Mouse (Mus musculus) hindbrain, embryonic 15.5 days (tissue): ENCODE data around the gene Kremen1. TPM values are rescaled to one million over a fixed set of nuclear protein-coding genes. Genes with fewer than 3 reads are reported as not detected.

ENCODE experiments used
- ATAC-seq: fragments of 200-750 bp; cut with Nextera tagmentation; 2 replicates; pipeline ENCODE4 v1.8.0; 2017; ENCODE audit warnings: low read depth, moderate number of reproducible peaks, moderate TSS enrichment; ENCODE audit not compliant: low FRiP score
- H3K27ac ChIP-seq: fragments of 300-500 bp; sonication (generic); replicated peaks from 2 replicates; pipeline ENCODE4 v1.5.1; 2015; ENCODE audit warnings: mild to moderate bottlenecking, inconsistent platforms
- H3K27me3 ChIP-seq: fragments of 300-500 bp; sonication (generic); 2 replicates; pipeline ENCODE4 v1.6.1; 2015; ENCODE audit warnings: control low read depth, inconsistent platforms
- H3K36me3 ChIP-seq: fragments of 300-500 bp; sonication (generic); 2 replicates; pipeline ENCODE4 v1.6.1; 2015; ENCODE audit warnings: control low read depth, inconsistent platforms
- H3K4me1 ChIP-seq: fragments of 300-500 bp; sonication (generic); replicated peaks from 2 replicates; pipeline ENCODE4 v1.6.1; 2015; ENCODE audit warnings: control low read depth, inconsistent platforms
- H3K4me2 ChIP-seq: fragments of 300-500 bp; sonication (generic); 2 replicates; pipeline ENCODE4 v1.6.1; 2015; ENCODE audit warnings: moderate library complexity, mild to moderate bottlenecking, inconsistent platforms
- H3K4me3 ChIP-seq: fragments of 300-500 bp; sonication (generic); 2 replicates; pipeline ENCODE4 v1.5.1; 2015; ENCODE audit warnings: mild to moderate bottlenecking, inconsistent platforms
- H3K9ac ChIP-seq: fragments of 300-500 bp; sonication (generic); 2 replicates; pipeline ENCODE4 v1.6.1; 2015; ENCODE audit warnings: inconsistent platforms
- H3K9me3 ChIP-seq: fragments of 300-500 bp; sonication (generic); 2 replicates; pipeline ENCODE4 v1.6.1; 2016; ENCODE audit warnings: control low read depth, inconsistent platforms
- WGBS: fragments of 180-500 bp; shearing (Covaris S2); methylation state at CpG from one replicate; pipeline ENCODE4 v1.1.7; 2015; 5-methylcytosine and 5-hydroxymethylcytosine counted together
- polyA plus RNA-seq: library from polyadenylated mRNA; unstranded; fragments of >200 nt; fragmentation: Nextera tagmentation; extraction: Ambion mirVana; gene quantifications from 2 replicates; pipeline ENCODE4 v1.2.1, GENCODE M21; 2015

Gene Kremen1
- polyA plus RNA-seq, 1 experiment from 2014 or later: 5.6 TPM

DNA sequence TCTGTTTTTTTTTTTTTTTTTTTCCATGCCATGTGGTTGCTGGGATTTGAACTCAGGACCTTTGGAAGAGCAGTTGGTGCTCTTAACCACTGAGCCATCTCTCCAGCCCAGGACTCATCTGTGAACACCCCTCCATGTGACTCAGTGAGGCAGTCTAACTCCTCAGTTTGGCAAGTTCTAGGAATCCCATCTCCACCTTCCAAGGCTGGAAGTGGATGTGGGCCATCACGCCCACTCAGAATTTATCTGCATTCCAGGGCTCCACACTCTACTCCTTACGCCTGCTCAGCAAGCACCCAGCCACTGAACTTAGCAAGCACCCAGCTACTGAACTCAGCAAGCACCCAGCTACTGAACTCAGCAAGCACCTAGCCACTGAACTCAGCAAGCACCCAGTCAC is 61.5 kb downstream of the Kremen1 start:
- ATAC-seq: no peak
- H3K36me3 ChIP-seq: no peaks in the 10 kb centered on the region
- H3K27ac ChIP-seq: no peak overlapping the region
- H3K27me3 ChIP-seq: no peaks in the 10 kb centered on the region
- H3K9me3 ChIP-seq: no peaks in the 10 kb centered on the region
- WGBS: 93% methylated on average over 2 of the region's 2 CpGs
- no peak overlapping the region for H3K4me3 ChIP-seq
- no peak overlapping the region for H3K4me2 ChIP-seq
- no peak overlapping the region for H3K9ac ChIP-seq
- no peaks in the 10 kb centered on the region for H3K4me1 ChIP-seq

DNA sequence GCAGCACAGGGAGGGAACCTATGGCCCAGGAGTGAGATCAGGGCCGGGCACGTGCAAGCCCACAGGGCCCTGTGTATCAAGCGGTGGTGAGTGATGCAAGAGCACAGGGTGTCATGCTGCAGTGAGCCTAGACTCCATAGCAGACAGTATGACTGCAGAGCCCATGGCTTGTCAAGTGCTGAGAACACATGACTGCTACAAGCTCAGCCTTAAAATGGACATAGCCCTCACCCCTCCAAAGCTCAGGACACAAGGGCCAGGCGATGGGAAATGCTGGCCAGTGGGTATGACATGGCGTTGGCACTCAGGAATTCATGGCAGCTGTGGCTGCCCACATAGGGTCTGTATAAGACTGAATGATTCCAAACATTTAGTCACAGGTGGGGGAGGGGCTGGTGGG is 64.3 kb downstream of the Kremen1 start:
- Histone ChIP-seq H3K27ac (no peak overlapping the region), H3K9me3 (no peaks in the 10 kb centered on the region), H3K36me3 (no peaks in the 10 kb centered on the region), H3K27me3 (no peaks in the 10 kb centered on the region), H3K4me3 (no peak overlapping the region), H3K4me1 (no peaks in the 10 kb centered on the region), H3K9ac (no peak overlapping the region), H3K4me2 (no peak overlapping the region)
- no peak for ATAC-seq
- WGBS: 82% methylated on average over 5 of the region's 5 CpGs

DNA sequence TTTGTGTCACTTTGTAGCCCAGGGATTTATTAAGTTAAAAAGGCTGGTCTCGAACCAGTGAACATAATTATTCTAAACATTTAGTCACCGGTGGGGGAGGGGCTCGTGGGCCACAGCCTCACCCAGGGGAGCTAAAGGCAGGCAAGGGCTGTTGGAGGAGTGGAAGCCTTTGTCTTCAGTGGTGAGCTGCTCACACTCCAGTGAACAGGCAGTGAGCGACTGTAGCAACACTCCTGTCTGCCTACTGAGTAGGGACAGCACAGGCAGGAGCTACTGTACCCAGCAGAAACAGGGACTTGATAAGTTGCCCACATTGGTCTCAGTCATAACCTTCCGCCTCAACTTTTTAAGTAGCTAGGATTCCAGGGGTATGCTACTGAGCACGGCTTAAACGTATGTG is 64.8 kb downstream of the Kremen1 start:
- 63% methylated on average over 7 of the region's 7 CpGs for WGBS

DNA sequence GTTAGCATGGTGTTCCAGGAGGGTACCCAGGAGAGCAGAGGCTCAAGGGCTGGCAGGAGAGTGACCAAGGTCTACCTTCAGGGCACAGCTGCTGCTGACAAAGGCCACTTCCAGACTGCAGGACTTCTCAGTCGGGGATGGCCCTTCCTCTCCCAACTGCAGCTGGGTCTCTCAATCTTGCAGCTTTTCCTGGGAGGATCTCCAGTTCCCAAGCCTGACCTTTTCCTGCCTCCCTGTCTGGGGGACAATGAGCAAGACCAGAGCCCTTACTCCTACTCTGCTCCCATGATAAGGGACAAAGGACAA is 67.8 kb downstream of the Kremen1 start:
- Histone ChIP-seq H3K4me1 (0 out of 2 replicates have a peak, but pooled peaks cover 3% of the 10 kb centered on the region), H3K27me3 (no peaks in the 10 kb centered on the region), H3K36me3 (no peaks in the 10 kb centered on the region), H3K9ac (no peak overlapping the region), H3K4me2 (no peak overlapping the region), H3K27ac (no peak overlapping the region), H3K4me3 (no peak overlapping the region), H3K9me3 (no peaks in the 10 kb centered on the region)
- 50% methylated on average over 1 of the region's 1 CpGs for WGBS
- ATAC-seq: no peak

More for the DNA sequence above, 64.8 kb downstream of the Kremen1 start:
- Histone ChIP-seq H3K4me3 (no peak overlapping the region), H3K27ac (no peak overlapping the region), H3K9ac (no peak overlapping the region), H3K4me1 (no peaks in the 10 kb centered on the region), H3K27me3 (no peaks in the 10 kb centered on the region), H3K36me3 (no peaks in the 10 kb centered on the region), H3K9me3 (no peaks in the 10 kb centered on the region), H3K4me2 (no peak overlapping the region)
- ATAC-seq: no peak

DNA sequence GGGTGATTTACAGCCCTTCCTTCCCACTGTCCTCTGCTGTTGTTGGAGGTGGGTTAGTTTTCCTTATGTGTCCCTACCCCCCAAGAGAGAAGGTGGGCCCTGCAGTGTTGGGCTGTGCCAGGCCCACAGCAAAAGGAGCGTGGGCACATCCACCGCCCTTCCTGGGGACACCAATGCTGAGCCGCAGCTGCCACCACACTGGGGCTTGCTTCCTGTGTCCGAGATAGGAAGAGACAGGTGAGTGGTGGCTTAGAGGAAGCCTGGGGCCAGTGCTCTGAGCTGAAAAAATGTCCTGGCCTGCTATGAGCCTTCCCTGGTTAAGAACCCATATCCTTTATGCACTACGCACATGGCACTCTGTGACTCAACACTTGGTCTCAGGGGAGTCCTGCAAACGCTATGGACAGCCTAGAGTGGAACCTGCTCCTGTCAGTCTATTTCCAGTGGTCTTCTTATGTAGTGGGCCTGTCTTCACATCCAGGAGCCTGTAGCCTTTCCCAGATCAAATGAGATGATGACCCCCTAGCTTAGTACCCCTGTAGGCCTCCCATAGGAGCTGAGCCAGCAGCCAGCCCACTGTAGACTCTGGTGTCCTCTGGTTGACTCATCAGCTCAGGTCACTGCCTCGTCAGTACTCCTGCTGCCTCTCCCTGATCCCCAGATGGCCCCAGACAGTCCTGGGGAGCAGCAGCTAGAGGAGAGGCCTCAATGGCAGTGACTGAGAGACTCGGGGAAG is 68.3 kb downstream of the Kremen1 start:
- WGBS: 81% methylated on average over 8 of the region's 8 CpGs
- no peak overlapping the region for H3K27ac ChIP-seq
- H3K9me3 ChIP-seq: no peaks in the 10 kb centered on the region
- no peak for ATAC-seq
- no peak overlapping the region for H3K9ac ChIP-seq
- no peaks in the 10 kb centered on the region for H3K27me3 ChIP-seq
- H3K36me3 ChIP-seq: no peaks in the 10 kb centered on the region
- H3K4me1 ChIP-seq: 0 out of 2 replicates have a peak, but pooled peaks cover 3% of the 10 kb centered on the region
- H3K4me3 ChIP-seq: no peak overlapping the region
- H3K4me2 ChIP-seq: no peak overlapping the region

DNA sequence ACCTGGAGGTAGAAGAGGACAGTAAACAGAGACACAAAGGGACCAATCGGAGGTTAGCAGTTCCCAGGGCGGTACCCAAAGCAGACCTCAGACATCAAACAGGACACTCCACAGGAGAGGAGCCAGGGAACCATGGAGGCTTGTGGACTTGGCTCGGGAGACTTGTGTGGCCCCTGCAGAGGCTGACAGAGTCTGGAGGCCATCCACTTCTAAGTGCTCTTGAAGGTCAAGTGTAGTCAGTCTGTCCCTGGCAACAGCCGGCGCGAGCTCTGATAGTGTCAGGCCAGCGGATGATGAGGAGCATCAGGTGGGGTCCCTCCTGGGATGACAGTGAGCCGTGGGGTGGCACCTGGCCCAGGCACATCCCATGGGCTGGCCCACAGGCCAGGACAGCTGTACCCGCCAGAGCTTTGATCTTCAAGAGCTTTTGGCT is 69.3 kb downstream of the Kremen1 start:
- 58% methylated on average over 9 of the region's 9 CpGs for WGBS
- H3K9me3 ChIP-seq: no peaks in the 10 kb centered on the region
- H3K4me3 ChIP-seq: no peak overlapping the region
- H3K27me3 ChIP-seq: no peaks in the 10 kb centered on the region
- no peak overlapping the region for H3K4me2 ChIP-seq
- no peak overlapping the region for H3K9ac ChIP-seq
- no peaks in the 10 kb centered on the region for H3K36me3 ChIP-seq
- H3K27ac ChIP-seq: no peak overlapping the region
- H3K4me1 ChIP-seq: 0 out of 2 replicates have a peak, but pooled peaks cover 3% of the 10 kb centered on the region
- ATAC-seq: no peak

GRCm38 (mm10) chr11:5189239-5189933 is 72.0 kb downstream of the Kremen1 start:
- H3K4me3 ChIP-seq: no peak overlapping the region
- ATAC-seq: peak; percentile 68

GRCm38 (mm10) chr11:5188170-5188569 is 73.2 kb downstream of the Kremen1 start:
- Histone ChIP-seq H3K4me3 (no peak overlapping the region), H3K4me1 (peaks cover 12% of the 10 kb centered on the region), H3K9me3 (no peaks in the 10 kb centered on the region), H3K9ac (no peak overlapping the region), H3K4me2 (no peak overlapping the region), H3K36me3 (no peaks in the 10 kb centered on the region), H3K27ac (no peak overlapping the region), H3K27me3 (no peaks in the 10 kb centered on the region)
- WGBS: 92% methylated on average over 4 of the region's 4 CpGs
- ATAC-seq: no peak

More at GRCm38 (mm10) chr11:5189239-5189933, 72.0 kb downstream of the Kremen1 start:
- H3K4me2 ChIP-seq: no peak overlapping the region
- 48% methylated on average over 9 of the region's 9 CpGs for WGBS
- no peaks in the 10 kb centered on the region for H3K27me3 ChIP-seq
- no peak overlapping the region for H3K27ac ChIP-seq
- no peak overlapping the region for H3K9ac ChIP-seq
- H3K36me3 ChIP-seq: no peaks in the 10 kb centered on the region
- peaks cover 6% of the 10 kb centered on the region; the same call in 1 of the 2 replicates for H3K4me1 ChIP-seq
- no peaks in the 10 kb centered on the region for H3K9me3 ChIP-seq

GRCm38 (mm10) chr11:5184832-5185231 is 76.5 kb downstream of the Kremen1 start:
- Histone ChIP-seq H3K27me3 (no peaks in the 10 kb centered on the region), H3K4me3 (no peak overlapping the region), H3K27ac (no peak overlapping the region), H3K4me2 (no peak overlapping the region), H3K9ac (no peak overlapping the region), H3K9me3 (no peaks in the 10 kb centered on the region), H3K36me3 (no peaks in the 10 kb centered on the region), H3K4me1 (peaks cover 14% of the 10 kb centered on the region)
- no peak for ATAC-seq
- 81% methylated on average over 8 of the region's 9 CpGs for WGBS

- Histone ChIP-seq H3K36me3 (no peaks in the 10 kb centered on the region), H3K4me3 (no peak overlapping the region), H3K4me2 (no peak overlapping the region), H3K27ac (no peak overlapping the region), H3K9me3 (no peaks in the 10 kb centered on the region), H3K27me3 (no peaks in the 10 kb centered on the region), H3K9ac (no peak overlapping the region), H3K4me1 (peaks cover 17% of the 10 kb centered on the region)
- WGBS: 28% methylated on average over 9 of the region's 9 CpGs
- no peak for ATAC-seq
Observed at GRCm38 (mm10) chr11:5184250-5184649, 77.1 kb downstream of the Kremen1 start.

- no peaks in the 10 kb centered on the region for H3K36me3 ChIP-seq
- H3K4me2 ChIP-seq: no peak overlapping the region
- ATAC-seq: no peak
- 76% methylated on average over 4 of the region's 4 CpGs for WGBS
- H3K9me3 ChIP-seq: no peaks in the 10 kb centered on the region
- H3K27ac ChIP-seq: no peak overlapping the region
- no peak overlapping the region for H3K4me3 ChIP-seq
- H3K27me3 ChIP-seq: no peaks in the 10 kb centered on the region
- H3K9ac ChIP-seq: no peak overlapping the region
- peaks cover 21% of the 10 kb centered on the region for H3K4me1 ChIP-seq
Observed at GRCm38 (mm10) chr11:5182870-5183269, 78.5 kb downstream of the Kremen1 start.

DNA sequence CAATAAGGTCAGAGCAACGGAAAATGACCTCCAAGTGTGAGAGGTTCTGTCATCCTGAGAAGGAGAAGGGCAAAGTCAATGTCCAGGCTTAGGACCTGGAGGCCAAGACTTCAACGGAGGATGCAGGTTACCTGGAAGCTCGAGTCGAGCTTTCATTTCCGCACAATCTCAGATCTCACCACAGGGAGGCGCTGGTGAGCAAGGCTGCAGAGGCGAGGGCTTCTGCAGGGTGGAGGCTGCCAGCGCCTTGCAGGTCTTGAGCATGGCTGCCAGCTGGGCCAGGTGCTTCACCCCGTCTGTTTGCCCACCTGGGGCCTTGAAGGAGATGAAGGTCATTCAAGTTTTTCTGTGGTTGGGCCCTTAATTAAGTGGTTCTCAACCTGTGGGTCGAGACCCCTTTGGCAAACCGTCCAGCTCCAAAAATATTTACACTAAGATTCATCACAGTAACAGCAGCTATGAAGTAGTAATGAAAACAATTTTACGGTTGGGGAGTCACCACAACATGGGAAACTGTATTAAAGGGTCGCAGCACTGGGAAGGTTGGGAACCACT is 79.4 kb downstream of the Kremen1 start:
- Histone ChIP-seq H3K9me3 (no peaks in the 10 kb centered on the region), H3K36me3 (no peaks in the 10 kb centered on the region), H3K4me3 (no peak overlapping the region), H3K27me3 (no peaks in the 10 kb centered on the region), H3K4me1 (peaks cover 21% of the 10 kb centered on the region), H3K4me2 (no peak overlapping the region), H3K9ac (no peak overlapping the region), H3K27ac (no peak overlapping the region)
- no peak for ATAC-seq
- WGBS: 24% methylated on average over 13 of the region's 13 CpGs
